Mouse (Mus musculus) heart, adult 2 months (tissue): ENCODE data around the gene Fam219b.

Experiments used
- CTCF ChIP-seq: fragments of 200-600 bp; IDR thresholded peaks from 2 replicates; pipeline ENCODE4 v1.8.1; 2022; ENCODE audit warnings: antibody characterized with exemption, mild to moderate bottlenecking, moderate library complexity
- EP300 ChIP-seq: fragments of 200-500 bp; IDR thresholded peaks from 2 replicates; pipeline ENCODE4 v1.6.1; 2011; ENCODE audit warnings: low read depth, low read length, control low read depth; ENCODE audit not compliant: insufficient read depth

GRCm38 (mm10) chr9:57565741-57566221, 28.5 kb downstream of the Fam219b start:
- TF ChIP-seq CTCF: no peak
- TF ChIP-seq EP300: no peak
